Mouse (Mus musculus) c-Kit-positive CD71-positive TER-119-negative erythroid progenitor cells, embryonic 14.5 days (primary cell): ENCODE measurements around the gene Sacm1l.
A peak's percentile ranks its signal among the peaks of the same experiment; 100 is the strongest.

Experiments used
- DNase-seq: peaks from one replicate; pipeline ENCODE4 v3.0.0-alpha.2; 2013; ENCODE audit warnings: low read depth

The Sacm1l gene

DNA sequence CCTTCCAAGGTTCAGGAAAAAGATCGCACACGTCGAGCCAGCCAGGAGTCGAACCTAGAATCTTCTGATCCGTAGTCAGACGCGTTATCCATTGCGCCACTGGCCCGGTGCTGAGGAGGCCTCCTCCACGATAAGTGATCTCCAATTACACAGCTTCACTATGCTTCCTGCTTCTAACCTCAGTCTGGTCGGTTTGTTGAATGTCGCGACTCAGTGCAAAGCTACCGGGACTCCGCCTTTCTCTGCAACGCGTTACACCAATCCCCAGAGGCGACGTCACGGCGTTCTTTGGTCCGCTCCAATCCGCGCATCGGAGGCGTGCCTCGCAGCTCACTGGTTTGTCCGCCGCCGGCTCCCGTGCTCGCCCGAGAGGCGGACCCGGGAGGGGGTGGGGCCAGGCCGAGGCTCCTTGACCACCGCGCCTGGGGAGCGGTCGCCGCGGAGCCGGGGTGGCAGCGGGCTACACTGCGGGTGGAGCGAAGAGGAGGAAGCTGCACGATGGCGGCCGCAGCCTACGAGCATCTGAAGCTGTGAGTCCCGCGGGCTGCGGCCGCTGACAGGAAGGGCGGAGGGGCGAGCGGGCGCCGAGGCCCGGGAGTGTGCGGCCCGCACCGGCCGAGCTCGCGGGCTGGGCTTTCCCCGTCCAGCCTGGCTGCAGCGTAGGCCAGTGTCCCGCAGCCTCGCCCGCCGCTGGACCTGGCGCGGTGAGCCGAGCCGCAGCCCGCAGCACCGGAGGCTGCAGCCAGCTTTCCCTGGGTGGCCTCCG, at the start of gene Sacm1l:
TSS of gene Sacm1l (plus strand) at position 368 of the 766 bp plus-strand sequence.
- peak; percentile 99 for DNase-seq

DNA sequence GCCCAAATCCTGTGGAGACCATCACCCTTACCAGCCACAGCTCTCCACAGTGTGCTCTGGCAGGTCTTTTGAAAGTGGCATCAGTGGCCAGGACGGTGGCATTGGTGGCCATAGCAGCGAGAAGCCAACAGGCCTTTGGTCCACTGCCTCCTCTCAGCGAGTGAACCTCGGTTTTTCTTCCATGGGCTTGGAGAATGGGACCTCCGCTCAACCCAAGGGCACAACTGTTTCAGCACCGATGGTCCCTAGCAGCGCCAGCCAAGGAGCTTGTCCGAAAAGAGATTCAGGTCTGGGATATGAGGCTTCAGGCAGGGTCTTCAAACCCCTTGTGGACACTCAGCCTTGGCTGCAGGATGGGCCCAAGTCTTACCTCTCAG, 49.7 kb upstream of the Sacm1l start:
- DNase-seq: no peak

- no peak for DNase-seq
Measured at GRCm38 (mm10) chr9:123480253-123480921, 49.2 kb upstream of the Sacm1l start.

- peak; percentile 65 for DNase-seq
Measured at GRCm38 (mm10) chr9:123481136-123481535, 48.4 kb upstream of the Sacm1l start.

GRCm38 (mm10) chr9:123483598-123483997, 46.0 kb upstream of the Sacm1l start:
- DNase-seq: no peak

- no peak for DNase-seq
Measured at GRCm38 (mm10) chr9:123484830-123485229, 44.7 kb upstream of the Sacm1l start.

DNA sequence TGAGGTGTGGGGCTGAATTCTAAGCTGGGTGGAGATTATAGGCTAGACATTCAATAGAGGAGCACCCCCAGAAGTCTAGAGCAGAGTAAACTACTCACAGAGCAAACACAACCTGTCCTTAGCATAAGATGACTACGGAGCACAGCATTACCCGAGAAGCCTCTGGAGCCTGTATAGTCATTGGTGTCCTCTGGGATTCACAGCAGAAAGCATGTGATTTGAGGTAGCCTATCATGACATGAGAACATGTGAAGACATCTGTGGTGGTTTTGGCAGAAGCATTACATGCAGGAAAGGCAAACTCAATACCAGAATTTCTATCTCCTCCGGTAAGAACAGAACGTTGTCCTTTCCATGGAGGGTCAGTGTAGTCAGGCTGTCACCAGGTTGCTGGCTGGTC, 44.0 kb upstream of the Sacm1l start:
- DNase-seq: no peak

DNA sequence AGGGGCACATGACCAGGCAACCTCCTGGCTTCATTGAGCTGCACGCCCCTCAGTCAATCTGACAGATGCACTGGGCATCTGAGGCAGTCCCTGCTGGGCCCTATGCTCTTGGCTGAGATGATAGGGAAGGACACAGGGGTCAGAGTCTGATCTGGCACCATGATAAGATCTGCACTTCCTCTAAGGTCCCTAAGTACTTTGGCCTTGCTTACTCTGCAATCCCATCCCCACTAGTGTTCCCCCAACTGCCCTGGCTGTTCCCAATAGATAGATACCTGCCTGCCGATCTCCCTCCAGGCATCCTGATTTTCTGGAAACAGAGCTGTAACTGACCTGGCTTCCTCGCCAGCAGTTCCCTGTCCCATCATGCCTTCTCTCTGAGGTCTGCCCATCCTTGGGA, 42.9 kb upstream of the Sacm1l start:
- DNase-seq: no peak

DNA sequence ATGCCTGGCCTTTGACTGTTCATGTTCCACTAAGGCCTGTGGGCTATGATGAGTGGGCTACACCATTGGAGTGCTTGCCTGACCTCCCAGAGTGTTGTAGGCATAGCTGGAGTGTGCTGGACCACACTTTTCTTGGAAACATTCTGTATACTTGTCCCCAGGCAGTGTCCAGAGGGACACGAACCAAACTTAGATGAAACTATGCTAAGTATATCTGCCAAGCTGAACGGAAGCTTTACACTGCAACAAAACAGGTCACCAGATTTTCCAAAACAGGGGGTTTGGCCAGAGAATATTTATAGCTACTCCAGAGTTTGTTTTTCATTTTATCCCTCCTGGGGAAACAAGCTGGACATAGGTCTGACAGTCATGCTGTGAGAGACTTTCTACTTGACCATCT, 40.5 kb upstream of the Sacm1l start:
- no peak for DNase-seq

DNA sequence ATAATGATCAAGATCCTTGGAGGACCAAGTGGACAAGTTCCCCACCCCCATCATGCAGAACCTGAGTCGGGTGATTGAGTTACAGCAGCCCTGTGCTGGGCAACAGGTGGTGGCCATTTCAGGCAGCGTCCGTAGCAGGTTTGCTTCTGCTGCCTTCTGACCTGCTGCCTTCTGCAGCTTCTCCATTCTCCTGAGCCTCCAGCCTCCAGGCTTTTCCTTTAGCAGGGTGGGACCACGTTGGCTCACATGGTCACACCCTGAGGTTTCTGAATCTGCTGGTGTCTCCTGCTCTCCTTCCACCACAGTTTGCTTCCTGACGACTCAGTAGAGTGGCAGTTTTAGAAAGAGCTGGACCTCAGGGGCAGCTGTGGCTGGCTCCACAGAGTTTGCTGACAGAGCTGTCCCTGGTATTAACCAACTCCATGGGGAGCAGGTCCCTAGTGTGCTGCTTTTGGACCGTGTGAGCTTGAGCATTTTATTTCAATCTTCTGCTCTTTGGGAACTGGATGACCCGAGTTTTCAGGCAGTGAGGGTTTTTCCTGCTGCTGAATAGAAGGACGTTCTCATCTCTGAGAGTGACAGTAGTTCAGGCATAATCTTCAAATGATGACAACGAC, 39.7 kb upstream of the Sacm1l start:
- DNase-seq: no peak

DNA sequence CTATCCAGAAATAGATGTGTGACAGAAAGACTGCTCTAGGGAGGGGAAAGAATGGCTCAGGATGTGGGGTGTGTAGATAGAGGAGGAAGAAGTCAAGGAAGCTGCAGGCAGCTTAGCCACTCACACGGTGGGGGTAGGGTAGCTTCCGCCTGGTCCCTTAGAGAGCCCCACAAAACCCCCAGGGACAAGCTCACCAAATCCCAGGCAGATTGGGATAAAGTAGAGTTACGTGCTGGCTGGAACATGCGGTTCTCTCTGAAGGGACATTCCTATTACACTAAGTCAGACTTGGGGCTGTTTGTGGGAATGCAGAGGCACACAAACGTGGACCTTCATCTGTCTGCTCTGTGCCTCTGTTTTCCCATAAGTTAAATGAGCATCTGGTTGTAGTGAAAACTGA, 38.6 kb upstream of the Sacm1l start:
- no peak for DNase-seq

- DNase-seq: no peak
Measured at GRCm38 (mm10) chr9:123491917-123492585, 37.5 kb upstream of the Sacm1l start.

GRCm38 (mm10) chr9:123496665-123497064, 32.9 kb upstream of the Sacm1l start:
- DNase-seq: no peak

DNA sequence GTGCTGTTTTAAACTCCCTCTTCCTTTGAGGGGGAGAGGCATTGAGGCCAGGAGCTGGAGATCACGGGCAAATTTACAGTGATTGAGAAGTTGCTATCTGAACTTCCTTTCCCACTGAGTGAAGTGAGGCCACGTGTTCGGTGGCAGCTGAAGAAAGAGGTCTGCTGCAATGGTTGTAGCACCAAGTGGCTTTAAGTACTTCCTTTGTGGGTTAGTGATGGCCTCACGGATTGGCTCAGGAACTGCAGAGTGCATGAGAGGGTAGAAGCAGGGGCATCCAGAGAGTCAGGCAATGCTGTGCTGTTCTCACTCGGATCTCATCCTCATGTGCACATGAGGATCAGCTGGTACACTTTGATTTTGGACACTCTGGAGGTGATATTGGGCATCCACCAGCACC, 31.7 kb upstream of the Sacm1l start:
- DNase-seq: no peak

GRCm38 (mm10) chr9:123500480-123500879, 29.1 kb upstream of the Sacm1l start:
- no peak for DNase-seq

DNA sequence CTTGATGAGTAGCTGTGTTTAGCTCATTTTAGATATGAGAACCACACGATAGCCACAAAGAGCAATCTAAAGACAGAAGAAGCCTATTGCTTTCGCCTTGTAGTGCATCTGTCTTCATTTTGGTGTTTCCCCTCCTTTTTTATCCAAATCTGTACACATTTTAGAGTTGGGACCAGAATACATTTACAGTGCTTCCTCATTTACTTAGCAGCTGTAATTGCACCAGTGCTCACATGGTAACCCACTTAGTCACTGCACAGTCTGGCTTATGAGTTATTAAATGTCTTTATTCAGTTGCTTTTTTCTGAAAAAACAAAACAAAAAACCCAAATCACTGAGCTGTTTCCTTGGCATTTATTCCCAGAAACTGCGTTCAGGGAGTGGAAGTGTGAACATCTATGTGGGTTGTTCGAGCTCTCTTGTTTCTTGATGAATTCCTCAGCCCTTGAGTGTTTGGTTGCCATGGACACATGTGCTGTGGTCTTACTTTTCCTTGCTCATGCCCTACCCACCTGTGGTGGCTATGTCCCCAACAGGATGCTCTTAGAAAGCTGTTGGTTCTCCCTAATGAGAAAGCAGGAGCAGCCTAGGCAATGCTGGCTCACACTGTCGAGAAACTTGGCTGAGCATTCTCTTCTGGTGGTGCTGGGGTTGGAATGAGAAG, 26.3 kb upstream of the Sacm1l start:
- no peak for DNase-seq

DNA sequence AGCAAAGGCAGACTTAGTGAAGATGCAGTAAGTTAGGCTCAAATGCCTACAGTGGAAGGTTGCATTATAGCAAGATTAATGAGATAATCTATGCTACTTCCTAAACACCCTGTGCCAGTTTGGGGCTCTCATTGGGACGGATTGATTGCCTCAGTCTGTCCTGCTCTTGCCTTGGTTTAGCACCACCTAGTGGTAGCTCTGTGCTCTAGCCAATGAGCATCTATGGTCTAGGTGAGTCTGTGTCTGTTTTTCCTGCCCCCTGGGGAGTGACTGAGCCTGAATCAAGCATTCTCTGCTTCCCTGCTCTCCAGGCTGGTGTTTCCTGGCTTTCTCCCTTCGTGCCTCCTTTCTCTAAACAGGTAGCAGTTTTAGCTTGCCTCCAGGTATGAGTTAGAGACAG, 25.2 kb upstream of the Sacm1l start:
- DNase-seq: peak; percentile 64

- no peak for DNase-seq
Measured at GRCm38 (mm10) chr9:123505598-123505997, 24.0 kb upstream of the Sacm1l start.

GRCm38 (mm10) chr9:123506270-123507146, 23.1 kb upstream of the Sacm1l start:
- DNase-seq: no peak

- no peak for DNase-seq
Measured at GRCm38 (mm10) chr9:123507380-123507779, 22.2 kb upstream of the Sacm1l start.

GRCm38 (mm10) chr9:123508986-123509385, 20.6 kb upstream of the Sacm1l start:
- DNase-seq: no peak
